ENCODE assay signal across 8 mouse cellular contexts in the genomic region with DNA sequence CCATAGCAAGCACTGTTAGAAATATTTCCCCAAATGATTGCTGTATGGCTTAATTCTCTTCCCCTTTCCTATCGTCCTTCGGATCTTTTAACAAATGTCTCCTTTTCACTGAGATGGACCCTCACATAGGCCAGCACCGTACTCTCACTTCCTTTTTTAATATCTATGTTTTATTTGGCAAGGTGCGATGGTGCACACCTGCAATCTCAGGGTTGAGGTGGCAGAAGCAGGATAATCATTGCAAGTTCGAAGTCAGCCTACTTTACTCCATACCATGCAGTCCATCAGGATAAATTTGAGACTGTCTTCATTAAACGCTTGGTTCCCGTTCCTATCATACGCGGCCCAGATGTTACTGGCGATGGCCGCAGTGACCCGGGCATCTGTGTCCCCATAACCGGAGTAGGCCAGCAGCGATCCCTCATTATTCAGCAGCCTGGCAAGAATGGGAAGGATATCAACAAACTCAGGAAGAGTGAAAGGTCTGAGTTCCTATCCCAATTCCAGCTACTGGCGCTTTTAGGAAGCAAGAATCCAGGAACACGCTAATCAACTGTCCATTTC. TPM values are rescaled to one million over a fixed set of nuclear protein-coding genes. Genes with fewer than 3 reads are reported as not detected.
DNase-seq lines count a peak whose midpoint lies in the region; ATAC-seq and TF ChIP-seq lines count a peak whose summit lies in the region.

No protein-coding gene starts in this region.

- TF ChIP-seq CTCF in MEL (IDR thresholded peaks at IDR 0.05 in 2 of 3, conservative IDR thresholded peaks at IDR 0.05 in 1 of 3; ENCODE audit: control insufficient read depth in 1 of 3, insufficient read depth in 1 of 3, low read depth in 2 of 3, low read length in 3 of 3, poor library complexity in 1 of 3, severe bottlenecking in 1 of 3) = no peak; a peak in 1 of 6 replicates

- peaks cover 11% of the 10 kb centered on the region for H3K36me3 ChIP-seq in heart, embryonic 16.5 days (ENCODE audit: control insufficient read depth, insufficient read depth)
- H3K36me3 ChIP-seq in MEL (ENCODE audit: control insufficient read depth in 1 of 2, insufficient read depth in 2 of 2, low read length in 2 of 2) = peaks cover 0 to 9% of the 10 kb centered on the region in 2 experiments; a peak in 3 of 4 replicates
- H3K36me3 ChIP-seq in hindbrain, embryonic 10.5 days = peaks cover 21% of the 10 kb centered on the region
- H3K36me3 ChIP-seq in midbrain, embryonic 12.5 days = peaks cover 18% of the 10 kb centered on the region

- no peak for TF ChIP-seq POLR2A in MEL (IDR thresholded peaks at IDR 0.05; ENCODE audit: control insufficient read depth in 1 of 2, insufficient read depth in 1 of 2, low read depth in 1 of 2, low read length in 2 of 2, poor library complexity in 1 of 2)

- H3K4me2 ChIP-seq in heart, embryonic 16.5 days (ENCODE audit: low read depth, low read length) = peak overlapping the region; percentile 90
- peak overlapping the region; percentile 72 for H3K4me2 ChIP-seq in midbrain, embryonic 12.5 days (replicated peaks)

- TF ChIP-seq EP300 in MEL (IDR thresholded peaks at IDR 0.05; ENCODE audit: low read depth in 1 of 2, low read length in 2 of 2) = peak in 1 of 2 experiments; percentile 22; a peak in 1 of 4 replicates

- WGBS in heart, embryonic 16.5 days = 17% methylated on average over 16 of the region's 16 CpGs
- WGBS in hindbrain, embryonic 10.5 days = 28% methylated on average over 16 of the region's 16 CpGs
- 27% methylated on average over 16 of the region's 16 CpGs for WGBS in midbrain, embryonic 12.5 days

- H3K9me3 ChIP-seq in heart, embryonic 16.5 days (replicated peaks; ENCODE audit: control insufficient read depth, low read length) = no peaks in the 10 kb centered on the region
- H3K9me3 ChIP-seq in MEL (replicated peaks; ENCODE audit: insufficient read depth, low read length) = no peaks in the 10 kb centered on the region
- H3K9me3 ChIP-seq in hindbrain, embryonic 10.5 days = no peaks in the 10 kb centered on the region
- no peaks in the 10 kb centered on the region for H3K9me3 ChIP-seq in midbrain, embryonic 12.5 days

- H3K9ac ChIP-seq in heart, embryonic 16.5 days (ENCODE audit: low read length) = peak overlapping the region; percentile 88
- H3K9ac ChIP-seq in MEL (ENCODE audit: control insufficient read depth, low read depth, low read length, poor library complexity, severe bottlenecking) = peak overlapping the region; percentile 83
- H3K9ac ChIP-seq in midbrain, embryonic 12.5 days (replicated peaks) = peak overlapping the region; percentile 91

- H3K79me2 ChIP-seq in MEL (ENCODE audit: control insufficient read depth, insufficient read depth, low read length, poor library complexity) = peaks cover 24% of the 10 kb centered on the region

- no peak for ATAC-seq in heart, embryonic 16.5 days (replicated peaks; ENCODE audit: extremely low read depth, insufficient read depth, low FRiP score)
- no peak for ATAC-seq in midbrain, embryonic 12.5 days (ENCODE audit: low FRiP score, low read depth)

- H3K27me3 ChIP-seq in heart, embryonic 16.5 days (ENCODE audit: control insufficient read depth, insufficient read depth, low read length) = no peaks in the 10 kb centered on the region
- H3K27me3 ChIP-seq in MEL (ENCODE audit: control insufficient read depth in 1 of 2, insufficient read depth in 2 of 2, low read length in 2 of 2) = no peaks in the 10 kb centered on the region
- H3K27me3 ChIP-seq in hindbrain, embryonic 10.5 days (ENCODE audit: insufficient read depth, poor library complexity, severe bottlenecking) = no peaks in the 10 kb centered on the region
- H3K27me3 ChIP-seq in midbrain, embryonic 12.5 days = no peaks in the 10 kb centered on the region

- TF ChIP-seq RAD21 in MEL (IDR thresholded peaks at IDR 0.05; ENCODE audit: low read depth, low read length) = no peak

- H3K27ac ChIP-seq in heart, embryonic 16.5 days (ENCODE audit: low read length) = peak overlapping the region; percentile 99
- peak overlapping the region; percentile 69 for H3K27ac ChIP-seq in MEL (ENCODE audit: control insufficient read depth, low read depth, low read length)
- H3K27ac ChIP-seq in hindbrain, embryonic 10.5 days = peak overlapping the region; percentile 98
- H3K27ac ChIP-seq in midbrain, embryonic 12.5 days (replicated peaks) = peak overlapping the region; percentile 96

- DNase-seq in heart, postnatal 4 days = no peak
- peak; percentile 69 for DNase-seq in MEL (ENCODE audit: low read depth, low spot score)
- no peak for DNase-seq in hindbrain, embryonic 10.5 days (ENCODE audit: low spot score)
- DNase-seq in frontal cortex, postnatal 25 days (ENCODE audit: low spot score in 2 of 2) = no peak
- no peak for DNase-seq in retina, postnatal 1 day
- DNase-seq in thymus, postnatal 0 days (ENCODE audit: low spot score) = no peak

- peaks cover 15% of the 10 kb centered on the region for H3K4me1 ChIP-seq in heart, embryonic 16.5 days (ENCODE audit: control insufficient read depth, insufficient read depth, low read length)
- H3K4me1 ChIP-seq in MEL (ENCODE audit: control insufficient read depth in 1 of 2, insufficient read depth in 2 of 2, low read length in 2 of 2) = peaks cover 4 to 6% of the 10 kb centered on the region in 2 experiments
- peaks cover 48% of the 10 kb centered on the region for H3K4me1 ChIP-seq in hindbrain, embryonic 10.5 days (replicated peaks)
- peaks cover 27% of the 10 kb centered on the region for H3K4me1 ChIP-seq in midbrain, embryonic 12.5 days

- peak overlapping the region; percentile 69 for H3K4me3 ChIP-seq in heart, embryonic 16.5 days (ENCODE audit: low read length)
- peak overlapping the region; percentile 53 to 82 for H3K4me3 ChIP-seq in MEL (ENCODE audit: control insufficient read depth in 1 of 2, insufficient read depth in 1 of 2, low read depth in 2 of 2, low read length in 2 of 2)
- peak overlapping the region; percentile 93 for H3K4me3 ChIP-seq in hindbrain, embryonic 10.5 days
- peak overlapping the region; percentile 83 for H3K4me3 ChIP-seq in midbrain, embryonic 12.5 days

TF ChIP-seq in MEL, 35 proteins besides CTCF, POLR2A, EP300 and RAD21 (continues in another document):
- no peak for TF ChIP-seq SIN3A (IDR thresholded peaks at IDR 0.05; ENCODE audit: low read length)
- peak; percentile 75 for TF ChIP-seq RCOR1 (IDR thresholded peaks at IDR 0.05; ENCODE audit: low read depth, low read length)

RNA-seq across cellular contexts. Expression of a gene that starts 0.7 kb away (rescaled TPM):
- 136 and 139 TPM in 2 replicates for polyA plus RNA-seq in heart, embryonic 16.5 days (2015; fragmentation: Nextera tagmentation; extraction: Ambion mirVana)
- 10 to 100 TPM; 81.9 to 89.1 TPM for total RNA-seq in heart, postnatal 4 days (2021)
- total RNA-seq in MEL (2012; rRNA removed) = 125 and 127 TPM in 2 replicates
- polyA plus RNA-seq in MEL (2012; ENCODE audit: insufficient read depth in 1 of 2, insufficient read length in 2 of 2, low read depth in 1 of 2, low replicate concordance in 2 of 2, missing spikeins in 1 of 2) = 100 to 1,000 TPM in 1 of 2 experiments, not detected in 1; 188 TPM
- 173 and 180 TPM in 2 replicates for polyA plus RNA-seq in hindbrain, embryonic 10.5 days (2016; fragmentation: Nextera tagmentation; extraction: Ambion mirVana)
- polyA plus RNA-seq in midbrain, embryonic 12.5 days (2016; fragmentation: Nextera tagmentation; extraction: Ambion mirVana) = 137 and 152 TPM in 2 replicates
- polyA plus RNA-seq in thymus, postnatal 0 days (2015; fragmentation: Nextera tagmentation; extraction: Ambion mirVana) = 150 and 153 TPM in 2 replicates

RNA-seq across cellular contexts. Expression of a gene that starts 1.4 kb away (rescaled TPM):
- polyA plus RNA-seq in heart, embryonic 16.5 days (2015; fragmentation: Nextera tagmentation; extraction: Ambion mirVana) = 28.8 and 32.0 TPM in 2 replicates
- total RNA-seq in heart, postnatal 4 days (2021) = 10 to 100 TPM; 55.3 to 60.1 TPM
- 73.0 and 83.0 TPM in 2 replicates for total RNA-seq in MEL (2012; rRNA removed)
- 100 to 1,000 TPM in 1 of 2 experiments, 10 to 100 TPM in 1; 43.6 to 171 TPM for polyA plus RNA-seq in MEL (2012; ENCODE audit: insufficient read depth in 1 of 2, insufficient read length in 2 of 2, low read depth in 1 of 2, low replicate concordance in 2 of 2, missing spikeins in 1 of 2)
- 69.0 and 72.5 TPM in 2 replicates for polyA plus RNA-seq in hindbrain, embryonic 10.5 days (2016; fragmentation: Nextera tagmentation; extraction: Ambion mirVana)
- 64.7 and 71.2 TPM in 2 replicates for polyA plus RNA-seq in midbrain, embryonic 12.5 days (2016; fragmentation: Nextera tagmentation; extraction: Ambion mirVana)
- 14.6 and 16.2 TPM in 2 replicates for polyA plus RNA-seq in thymus, postnatal 0 days (2015; fragmentation: Nextera tagmentation; extraction: Ambion mirVana)

RNA-seq across cellular contexts. Expression of a gene that starts 4.1 kb away (rescaled TPM):
- 2.2 and 5.2 TPM in 2 replicates for polyA plus RNA-seq in heart, embryonic 16.5 days (2015; fragmentation: Nextera tagmentation; extraction: Ambion mirVana)
- not detected for total RNA-seq in heart, postnatal 4 days (2021)
- total RNA-seq in MEL (2012; rRNA removed) = 0.75 and 0.96 TPM in 2 replicates
- polyA plus RNA-seq in MEL (2012; ENCODE audit: insufficient read depth in 1 of 2, insufficient read length in 2 of 2, low read depth in 1 of 2, low replicate concordance in 2 of 2, missing spikeins in 1 of 2) = 1 to 10 TPM in 1 of 2 experiments, not detected in 1; 1.9 TPM
- 2.1 and 2.9 TPM in 2 replicates for polyA plus RNA-seq in hindbrain, embryonic 10.5 days (2016; fragmentation: Nextera tagmentation; extraction: Ambion mirVana)
- 0.21 and 0.47 TPM in 2 replicates for polyA plus RNA-seq in midbrain, embryonic 12.5 days (2016; fragmentation: Nextera tagmentation; extraction: Ambion mirVana)
- 2.7 and 3.5 TPM in 2 replicates for polyA plus RNA-seq in thymus, postnatal 0 days (2015; fragmentation: Nextera tagmentation; extraction: Ambion mirVana)

RNA-seq across cellular contexts. Expression of a gene that starts 20.0 kb away (rescaled TPM):
- polyA plus RNA-seq in heart, embryonic 16.5 days (2015; fragmentation: Nextera tagmentation; extraction: Ambion mirVana) = 5.3 and 5.7 TPM in 2 replicates
- total RNA-seq in heart, postnatal 4 days (2021) = 10 to 100 TPM; 11.7 TPM
- total RNA-seq in MEL (2012; rRNA removed) = 4.3 and 5.5 TPM in 2 replicates
- polyA plus RNA-seq in MEL (2012; ENCODE audit: insufficient read depth in 1 of 2, insufficient read length in 2 of 2, low read depth in 1 of 2, low replicate concordance in 2 of 2, missing spikeins in 1 of 2) = 10 to 100 TPM in 1 of 2 experiments, not detected in 1; 10.1 TPM
- 30.7 and 31.0 TPM in 2 replicates for polyA plus RNA-seq in hindbrain, embryonic 10.5 days (2016; fragmentation: Nextera tagmentation; extraction: Ambion mirVana)
- 47.8 and 49.9 TPM in 2 replicates for polyA plus RNA-seq in midbrain, embryonic 12.5 days (2016; fragmentation: Nextera tagmentation; extraction: Ambion mirVana)
- 8.1 and 10.3 TPM in 2 replicates for polyA plus RNA-seq in thymus, postnatal 0 days (2015; fragmentation: Nextera tagmentation; extraction: Ambion mirVana)

RNA-seq across cellular contexts. Expression of a gene that starts 23.5 kb away (rescaled TPM):
- 136 and 161 TPM in 2 replicates for polyA plus RNA-seq in heart, embryonic 16.5 days (2015; fragmentation: Nextera tagmentation; extraction: Ambion mirVana)
- 100 to 1,000 TPM; 145 to 152 TPM for total RNA-seq in heart, postnatal 4 days (2021)
- total RNA-seq in MEL (2012; rRNA removed) = 500 and 594 TPM in 2 replicates
- polyA plus RNA-seq in MEL (2012; ENCODE audit: insufficient read depth in 1 of 2, insufficient read length in 2 of 2, low read depth in 1 of 2, low replicate concordance in 2 of 2, missing spikeins in 1 of 2) = 100 to 1,000 TPM; 176 to 706 TPM
- polyA plus RNA-seq in hindbrain, embryonic 10.5 days (2016; fragmentation: Nextera tagmentation; extraction: Ambion mirVana) = 207 and 220 TPM in 2 replicates
- 132 and 137 TPM in 2 replicates for polyA plus RNA-seq in midbrain, embryonic 12.5 days (2016; fragmentation: Nextera tagmentation; extraction: Ambion mirVana)
- 206 and 212 TPM in 2 replicates for polyA plus RNA-seq in thymus, postnatal 0 days (2015; fragmentation: Nextera tagmentation; extraction: Ambion mirVana)
